Mouse (Mus musculus) C2C12 (cell line): ENCODE results near the gene Clec16a.

Experiments used
- CEBPB ChIP-seq: IDR thresholded peaks from one replicate; pipeline ENCODE4 v1.6.1; 2011; ENCODE audit warnings: low read depth, mild to moderate bottlenecking, control low read depth, moderate library complexity
- CTCF ChIP-seq: IDR thresholded peaks from one replicate; pipeline ENCODE4 v1.5.1; 2011; ENCODE audit not compliant: control insufficient read depth, insufficient read depth, insufficient read length
- FOSL1 ChIP-seq: IDR thresholded peaks from one replicate; pipeline ENCODE4 v1.8.0; 2011; ENCODE audit warnings: mild to moderate bottlenecking, low read length; ENCODE audit not compliant: poor library complexity, insufficient read depth, severe bottlenecking
- MAX ChIP-seq: IDR thresholded peaks from one replicate; pipeline ENCODE4 v1.6.1; 2011; ENCODE audit warnings: mild to moderate bottlenecking, control low read depth
- MYOG ChIP-seq: IDR thresholded peaks from one replicate; pipeline ENCODE4 v1.6.1; 2011; ENCODE audit not compliant: control insufficient read depth, insufficient read length; ENCODE audit errors: extremely low read depth
- USF1 ChIP-seq: IDR thresholded peaks from one replicate; pipeline ENCODE4 v1.6.1; 2011; ENCODE audit warnings: low read depth, mild to moderate bottlenecking, control low read depth, moderate library complexity

- TF ChIP-seq CTCF (no peak), MAX (no peak), USF1 (no peak), MYOG (no peak), CEBPB (no peak), FOSL1 (no peak)
Measured at GRCm38 (mm10) chr16:10655236-10655635, 110.1 kb downstream of the Clec16a start.
